Mouse (Mus musculus) kidney, adult 2 months (tissue): Measurements from ENCODE around the gene Bloc1s6.

Experiments
- CTCF ChIP-seq: fragments of 200-500 bp; conservative IDR thresholded peaks from 2 replicates; pipeline ENCODE4 v1.5.1; 2011; ENCODE audit warnings: low read depth, mild to moderate bottlenecking, control low read depth, low read length, moderate library complexity, mixed read lengths; ENCODE audit not compliant: insufficient read depth, insufficient read length
- POLR2A ChIP-seq: fragments of 200-500 bp; IDR thresholded peaks from one replicate; pipeline ENCODE4 v1.6.1; 2011; ENCODE audit warnings: low read depth, low read length, control low read depth

GRCm38 (mm10) chr2:122711911-122712310, 26.4 kb upstream of the Bloc1s6 start:
- no peak for TF ChIP-seq CTCF
- no peak for TF ChIP-seq POLR2A
